Mouse (Mus musculus): ENCODE results near the gene Hmox1. TPM values are rescaled to one million over a fixed set of nuclear protein-coding genes. Genes with fewer than 3 reads are reported as not detected.

Hmox1 gene
- polyA plus RNA-seq, 2 experiments, result 61.7 to 91.8 TPM

DNA sequence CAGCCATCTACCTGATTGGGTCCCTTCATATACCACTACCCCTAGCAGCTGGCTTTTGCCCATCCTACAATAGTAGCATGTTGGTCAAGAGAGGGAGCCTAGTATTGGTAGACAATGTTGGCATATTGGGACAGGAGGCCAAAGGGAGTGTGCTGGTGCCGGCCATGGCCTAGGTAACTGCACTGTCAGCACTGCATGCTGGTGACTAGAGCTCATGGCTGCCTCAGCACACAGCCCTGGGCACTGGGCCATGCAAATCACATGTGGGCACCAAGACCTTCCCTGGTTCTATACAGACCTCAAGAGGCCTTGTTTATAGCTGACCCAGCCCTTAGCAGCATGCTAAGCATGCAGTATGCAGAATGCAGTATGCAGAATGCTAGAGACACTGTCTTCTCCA is 23.1 kb upstream of the Hmox1 start:
- ATAC-seq (ENCODE audit: insufficient read depth), result no peak
- Histone ChIP-seq H3K4me1 (replicated peaks; ENCODE audit: control insufficient read depth in 2 of 2, insufficient read depth in 2 of 2, low read length in 1 of 2) (0 out of 4 replicates have a peak, but pooled peaks cover 0 to 2% of the 10 kb centered on the region in 2 experiments), H3K27ac (no peak overlapping the region), H3K9me3 (ENCODE audit: control insufficient read depth, low read length) (no peaks in the 10 kb centered on the region), H3K27me3 (ENCODE audit: control insufficient read depth, insufficient read depth, low read length) (no peaks in the 10 kb centered on the region), H3K9ac (replicated peaks) (no peak overlapping the region), H3K36me3 (replicated peaks; ENCODE audit: control insufficient read depth, insufficient read depth, low read depth) (no peaks in the 10 kb centered on the region), H3K4me2 (ENCODE audit: low read depth) (no peak overlapping the region), H3K4me3 (ENCODE audit: insufficient read depth in 1 of 2, low read depth in 2 of 2, low read length in 2 of 2) (no peak overlapping the region)
- DNase-seq (ENCODE audit: low read depth in 3 of 3, low spot score in 3 of 3), result no peak
- WGBS (ENCODE audit: insufficient replicate concordance), result 82% methylated on average over 1 of the region's 1 CpGs
- TF ChIP-seq CTCF (IDR thresholded peaks at IDR 0.05; ENCODE audit: low read depth), result no peak
- no peak for TF ChIP-seq EP300 (IDR thresholded peaks at IDR 0.05; ENCODE audit: low read depth)

DNA sequence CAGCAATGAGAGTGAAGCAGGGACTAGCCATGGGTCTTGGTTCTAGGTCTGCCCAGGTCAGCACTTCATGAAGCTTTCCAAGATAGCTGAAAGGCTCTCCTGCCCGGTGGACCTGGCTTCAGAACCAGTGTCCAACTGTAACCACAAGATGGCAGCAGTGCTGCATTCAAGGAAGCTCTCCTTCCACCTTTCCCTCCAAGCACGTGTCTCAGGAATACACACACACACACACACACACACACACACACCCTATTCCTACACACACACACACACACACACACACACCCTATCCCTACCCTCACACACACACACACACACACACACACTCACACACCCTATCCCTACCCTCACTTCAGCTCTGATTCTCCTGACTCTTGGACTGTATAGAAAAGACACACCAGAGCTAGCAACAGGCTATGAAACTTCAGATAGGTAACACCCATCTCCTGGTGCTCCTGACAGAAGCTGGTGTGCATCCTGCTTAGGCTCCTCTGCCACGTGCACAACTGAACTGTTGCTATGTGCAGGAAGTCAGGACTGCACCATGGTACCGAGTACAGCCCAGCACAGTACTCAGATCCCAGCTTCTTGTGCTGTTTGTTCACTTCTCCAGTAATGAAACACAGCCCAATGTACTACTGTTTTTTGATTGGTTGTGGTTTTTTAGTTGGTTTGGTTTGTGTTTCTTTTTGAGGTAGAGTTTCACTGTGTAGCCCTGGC is 21.6 kb upstream of the Hmox1 start:
- H3K4me2 ChIP-seq (ENCODE audit: low read depth), result no peak overlapping the region
- H3K27me3 ChIP-seq (ENCODE audit: control insufficient read depth, insufficient read depth, low read length), result no peaks in the 10 kb centered on the region
- ATAC-seq (ENCODE audit: insufficient read depth) (peak; percentile 69), DNase-seq (ENCODE audit: low read depth in 3 of 3, low spot score in 3 of 3) (peak; percentile 59 to 64 (median 63))
- no peaks in the 10 kb centered on the region for H3K9me3 ChIP-seq (ENCODE audit: control insufficient read depth, low read length)
- 0 out of 4 replicates have a peak, but pooled peaks cover 0 to 2% of the 10 kb centered on the region in 2 experiments for H3K4me1 ChIP-seq (replicated peaks; ENCODE audit: control insufficient read depth in 2 of 2, insufficient read depth in 2 of 2, low read length in 1 of 2)
- TF ChIP-seq CTCF (IDR thresholded peaks at IDR 0.05; ENCODE audit: low read depth) (peak; percentile 99), EP300 (IDR thresholded peaks at IDR 0.05; ENCODE audit: low read depth) (no peak)
- H3K27ac ChIP-seq, result no peak overlapping the region
- 25% methylated on average over 4 of the region's 4 CpGs for WGBS (ENCODE audit: insufficient replicate concordance)
- no peaks in the 10 kb centered on the region for H3K36me3 ChIP-seq (replicated peaks; ENCODE audit: control insufficient read depth, insufficient read depth, low read depth)
- H3K4me3 ChIP-seq (ENCODE audit: insufficient read depth in 1 of 2, low read depth in 2 of 2, low read length in 2 of 2), result no peak overlapping the region
- H3K9ac ChIP-seq (replicated peaks), result no peak overlapping the region

DNA sequence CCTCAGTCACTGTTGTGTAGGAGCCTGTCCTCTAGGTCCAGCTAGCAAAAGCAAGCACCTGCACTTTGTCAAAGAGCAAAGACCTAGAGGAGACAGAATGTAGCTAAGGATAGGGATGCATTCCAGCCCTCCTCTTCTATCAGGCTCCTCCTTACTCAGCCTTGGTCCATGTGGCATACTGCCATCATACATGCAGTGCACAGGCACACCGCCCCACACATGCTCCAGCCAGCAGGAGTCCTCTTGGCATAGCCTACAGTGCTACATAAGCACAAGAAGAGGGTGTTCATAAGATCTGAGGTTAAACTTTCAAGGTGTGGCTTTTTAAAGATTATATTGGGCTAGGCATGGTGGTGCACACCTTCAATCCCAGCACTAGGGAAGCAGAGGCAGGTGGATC is 18.5 kb upstream of the Hmox1 start:
- Histone ChIP-seq H3K9me3 (ENCODE audit: control insufficient read depth, low read length) (no peaks in the 10 kb centered on the region), H3K9ac (replicated peaks) (no peak overlapping the region), H3K4me2 (ENCODE audit: low read depth) (no peak overlapping the region), H3K27me3 (ENCODE audit: control insufficient read depth, insufficient read depth, low read length) (no peaks in the 10 kb centered on the region), H3K4me1 (replicated peaks; ENCODE audit: control insufficient read depth in 2 of 2, insufficient read depth in 2 of 2, low read length in 1 of 2) (peaks cover 2 to 6% of the 10 kb centered on the region in 2 experiments; a peak in 3 of 4 replicates), H3K27ac (no peak overlapping the region), H3K36me3 (replicated peaks; ENCODE audit: control insufficient read depth, insufficient read depth, low read depth) (no peaks in the 10 kb centered on the region), H3K4me3 (ENCODE audit: insufficient read depth in 1 of 2, low read depth in 2 of 2, low read length in 2 of 2) (no peak overlapping the region)
- TF ChIP-seq EP300 (IDR thresholded peaks at IDR 0.05; ENCODE audit: low read depth), result no peak
- TF ChIP-seq CTCF (IDR thresholded peaks at IDR 0.05; ENCODE audit: low read depth), result no peak
- 84% methylated on average over 1 of the region's 1 CpGs for WGBS (ENCODE audit: insufficient replicate concordance)
- ATAC-seq (ENCODE audit: insufficient read depth) (no peak), DNase-seq (ENCODE audit: low read depth in 3 of 3, low spot score in 3 of 3) (no peak)

DNA sequence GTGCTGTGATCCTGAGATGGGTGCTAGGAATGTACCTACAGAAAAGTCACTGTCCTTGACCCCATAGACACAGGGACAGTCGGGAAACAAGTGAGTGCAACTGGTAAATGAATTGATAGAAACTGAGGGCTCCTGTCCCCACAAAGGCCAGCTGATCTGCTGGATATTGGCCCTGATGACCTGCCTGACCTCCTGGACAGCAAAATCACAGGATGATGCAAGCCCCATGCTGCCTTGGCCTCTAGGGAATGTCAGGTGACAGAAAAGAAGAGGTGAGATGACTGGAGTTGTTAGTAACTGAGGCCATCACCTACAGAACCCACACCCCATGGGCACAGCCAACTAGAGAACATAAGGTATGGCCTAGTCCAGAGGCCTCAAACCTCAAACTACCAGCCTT is 15.2 kb upstream of the Hmox1 start:
- H3K4me3 ChIP-seq (ENCODE audit: insufficient read depth in 1 of 2, low read depth in 2 of 2, low read length in 2 of 2), result no peak overlapping the region
- 42% methylated on average over 1 of the region's 1 CpGs for WGBS (ENCODE audit: insufficient replicate concordance)
- peaks cover 15 to 22% of the 10 kb centered on the region in 2 experiments for H3K4me1 ChIP-seq (replicated peaks; ENCODE audit: control insufficient read depth in 2 of 2, insufficient read depth in 2 of 2, low read length in 1 of 2)
- H3K4me2 ChIP-seq (ENCODE audit: low read depth), result no peak overlapping the region
- H3K9ac ChIP-seq (replicated peaks), result no peak overlapping the region
- no peak for ATAC-seq (ENCODE audit: insufficient read depth)
- no peak overlapping the region for H3K27ac ChIP-seq
- TF ChIP-seq EP300 (IDR thresholded peaks at IDR 0.05; ENCODE audit: low read depth), result no peak
- no peak for TF ChIP-seq CTCF (IDR thresholded peaks at IDR 0.05; ENCODE audit: low read depth)
- DNase-seq (ENCODE audit: low read depth in 3 of 3, low spot score in 3 of 3), result no peak
- no peaks in the 10 kb centered on the region for H3K9me3 ChIP-seq (ENCODE audit: control insufficient read depth, low read length)
- H3K27me3 ChIP-seq (ENCODE audit: control insufficient read depth, insufficient read depth, low read length), result no peaks in the 10 kb centered on the region
- H3K36me3 ChIP-seq (replicated peaks; ENCODE audit: control insufficient read depth, insufficient read depth, low read depth), result no peaks in the 10 kb centered on the region

DNA sequence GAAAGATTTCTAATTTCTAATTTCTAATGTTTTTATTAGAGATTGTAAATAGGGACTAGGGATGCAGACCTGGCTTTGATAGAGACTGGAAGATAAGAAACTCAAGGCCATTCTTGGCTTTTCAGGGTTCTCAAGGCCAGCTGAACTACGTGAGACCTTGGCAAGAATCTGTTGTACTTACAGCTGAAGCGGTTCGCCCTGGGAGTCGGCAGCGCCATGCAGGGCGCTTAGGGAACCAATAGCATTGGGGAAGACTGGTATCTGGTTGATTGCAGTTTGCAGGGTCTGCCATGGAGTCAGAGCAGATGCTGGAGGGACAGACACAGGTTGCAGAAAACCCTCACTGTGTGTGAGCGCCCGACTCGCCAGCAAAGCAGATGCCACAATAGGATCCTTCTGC is 14.6 kb upstream of the Hmox1 start:
- 87% methylated on average over 9 of the region's 9 CpGs for WGBS (ENCODE audit: insufficient replicate concordance)
- ATAC-seq (ENCODE audit: insufficient read depth) (no peak), DNase-seq (ENCODE audit: low read depth in 3 of 3, low spot score in 3 of 3) (no peak)
- Histone ChIP-seq H3K9me3 (ENCODE audit: control insufficient read depth, low read length) (no peaks in the 10 kb centered on the region), H3K27me3 (ENCODE audit: control insufficient read depth, insufficient read depth, low read length) (no peaks in the 10 kb centered on the region), H3K4me3 (ENCODE audit: insufficient read depth in 1 of 2, low read depth in 2 of 2, low read length in 2 of 2) (no peak overlapping the region), H3K27ac (no peak overlapping the region), H3K4me1 (replicated peaks; ENCODE audit: control insufficient read depth in 2 of 2, insufficient read depth in 2 of 2, low read length in 1 of 2) (peaks cover 19 to 27% of the 10 kb centered on the region in 2 experiments), H3K4me2 (ENCODE audit: low read depth) (no peak overlapping the region), H3K36me3 (replicated peaks; ENCODE audit: control insufficient read depth, insufficient read depth, low read depth) (no peaks in the 10 kb centered on the region), H3K9ac (replicated peaks) (no peak overlapping the region)
- TF ChIP-seq EP300 (IDR thresholded peaks at IDR 0.05; ENCODE audit: low read depth), result no peak
- no peak for TF ChIP-seq CTCF (IDR thresholded peaks at IDR 0.05; ENCODE audit: low read depth)

Data from liver, embryonic 14.5 days (tissue).